Mouse (Mus musculus) heart, embryonic 11.5 days (tissue): ENCODE measurements at regions not wholly inside any gene's neighbourhood (a gene's known extent, or its start where the extent isn't known, plus 50 kb on each side); places are given as distances from the start of the nearest gene placed in this dataset.

ENCODE experiments used
- ATAC-seq: fragments of 200-750 bp; cut with Nextera tagmentation; replicated peaks from 2 replicates; pipeline ENCODE4 v1.8.0; 2017; ENCODE audit warnings: moderate library complexity; ENCODE audit not compliant: insufficient number of reproducible peaks, low FRiP score, low TSS enrichment
- H3K27ac ChIP-seq: fragments of 300-500 bp; sonication (generic); 2 replicates; pipeline ENCODE4 v1.5.1; 2014; ENCODE audit warnings: mild to moderate bottlenecking, low read depth, low read length
- H3K27me3 ChIP-seq: fragments of 300-500 bp; sonication (generic); 2 replicates; pipeline ENCODE4 v1.6.1; 2014; ENCODE audit warnings: mild to moderate bottlenecking, low read length, mixed read lengths; ENCODE audit not compliant: control insufficient read depth, insufficient read depth
- H3K36me3 ChIP-seq: fragments of 300-500 bp; sonication (generic); 2 replicates; pipeline ENCODE4 v1.6.1; 2014; ENCODE audit warnings: mild to moderate bottlenecking, low read length, moderate library complexity, mixed read lengths; ENCODE audit not compliant: control insufficient read depth, insufficient read depth
- H3K4me1 ChIP-seq: fragments of 300-500 bp; sonication (generic); 2 replicates; pipeline ENCODE4 v1.6.1; 2014; ENCODE audit warnings: low read length; ENCODE audit not compliant: control insufficient read depth, insufficient read depth
- H3K4me2 ChIP-seq: fragments of 300-500 bp; sonication (generic); 2 replicates; pipeline ENCODE4 v1.6.1; 2014; ENCODE audit warnings: mild to moderate bottlenecking, moderate library complexity
- H3K4me3 ChIP-seq: fragments of 300-500 bp; sonication (generic); 2 replicates; pipeline ENCODE4 v1.5.1; 2014; ENCODE audit warnings: low read depth, low read length
- H3K9ac ChIP-seq: fragments of 300-500 bp; sonication (generic); 2 replicates; pipeline ENCODE4 v1.6.1; 2014; ENCODE audit warnings: mild to moderate bottlenecking, low read depth, low read length, moderate library complexity
- H3K9me3 ChIP-seq: fragments of 300-500 bp; sonication (generic); replicated peaks from 2 replicates; pipeline ENCODE4 v1.6.1; 2016; ENCODE audit warnings: low read length; ENCODE audit not compliant: control insufficient read depth
- WGBS: fragments of 180-500 bp; shearing (Covaris S2); extraction: QIAGEN DNeasy Blood & Tissue Kit; methylation state at CpG from one replicate; pipeline ENCODE4 v1.1.7; 2014; ENCODE audit not compliant: insufficient replicate concordance; 5-methylcytosine and 5-hydroxymethylcytosine counted together

DNA sequence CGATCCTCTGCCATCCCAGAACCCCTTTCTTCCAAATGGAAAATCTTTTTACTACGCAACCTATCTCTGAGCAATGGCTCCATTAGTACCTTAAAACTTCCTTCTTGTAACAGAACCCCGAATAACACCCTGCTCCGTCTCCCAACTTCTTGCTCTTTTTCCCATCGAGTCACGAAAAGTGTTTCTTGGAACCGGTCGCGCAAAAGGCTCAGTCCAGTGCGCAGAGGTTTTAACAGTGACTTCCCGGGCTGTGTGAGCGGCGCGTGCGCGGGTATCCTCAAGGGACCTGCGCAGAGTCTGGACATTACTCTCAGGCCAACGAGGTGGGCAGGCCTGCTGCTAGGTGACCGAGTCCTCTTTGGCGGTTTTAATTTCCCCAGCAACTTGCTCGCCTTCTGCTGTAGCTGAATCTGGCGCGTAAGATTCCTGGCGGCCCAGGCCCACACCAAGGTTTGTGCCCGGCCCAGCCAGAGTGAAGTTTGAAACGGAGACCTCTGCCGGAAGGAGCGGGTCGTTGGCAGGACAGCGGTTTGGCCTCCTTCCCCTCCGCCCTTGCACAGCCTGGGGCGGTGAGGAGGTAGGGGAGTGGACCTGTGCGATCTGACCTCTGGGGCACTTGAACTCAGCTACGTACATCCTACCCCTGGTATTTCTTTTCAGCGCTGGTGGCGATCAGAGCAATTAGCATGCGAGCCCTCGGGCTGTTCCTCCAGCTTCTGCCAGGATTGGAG is 1103.8 kb upstream of the 2610301B20Rik start:
- H3K4me3 ChIP-seq = peak overlapping the region; percentile 55
- peak; percentile 84 for ATAC-seq
- H3K27ac ChIP-seq = peak overlapping the region; percentile 62
- H3K9me3 ChIP-seq = no peaks in the 10 kb centered on the region
- H3K36me3 ChIP-seq = no peaks in the 10 kb centered on the region
- peak overlapping the region; percentile 74 for H3K4me2 ChIP-seq
- no peaks in the 10 kb centered on the region for H3K27me3 ChIP-seq
- WGBS = 2% methylated on average over 38 of the region's 38 CpGs
- H3K4me1 ChIP-seq = no peaks in the 10 kb centered on the region
- H3K9ac ChIP-seq = peak overlapping the region; percentile 65

- Histone ChIP-seq H3K4me2 (peak overlapping the region; percentile 74), H3K4me1 (no peaks in the 10 kb centered on the region), H3K4me3 (peak overlapping the region; percentile 55), H3K9ac (peak overlapping the region; percentile 65), H3K27me3 (no peaks in the 10 kb centered on the region), H3K36me3 (no peaks in the 10 kb centered on the region), H3K9me3 (no peaks in the 10 kb centered on the region), H3K27ac (peak overlapping the region; percentile 62)
- ATAC-seq = no peak
- under 1% methylated on average over 5 of the region's 5 CpGs for WGBS
Observed at GRCm38 (mm10) chr4:9771103-9771474, 1103.2 kb upstream of the 2610301B20Rik start.

DNA sequence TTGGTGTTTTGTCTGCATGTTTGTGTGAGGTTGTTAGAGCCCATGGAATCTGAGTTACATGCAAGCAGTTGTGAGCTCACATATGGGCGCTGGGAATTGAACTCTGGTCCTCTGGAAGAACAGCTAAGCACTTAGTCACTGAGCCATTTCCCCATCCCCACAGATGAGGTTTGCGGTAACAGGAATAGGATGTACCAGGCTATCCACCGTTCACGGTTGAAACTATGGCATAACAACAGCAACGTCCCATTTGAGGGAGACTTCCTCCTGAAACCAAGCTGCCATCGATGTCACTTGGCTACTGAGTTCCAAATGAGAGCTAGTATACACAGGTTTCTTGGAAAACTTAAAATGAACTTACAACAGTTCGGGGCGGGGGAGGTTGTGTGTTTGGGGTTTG is 1095.9 kb upstream of the 2610301B20Rik start:
- H3K4me1 ChIP-seq = no peaks in the 10 kb centered on the region
- H3K27ac ChIP-seq = no peak overlapping the region
- no peak overlapping the region for H3K9ac ChIP-seq
- H3K27me3 ChIP-seq = no peaks in the 10 kb centered on the region
- no peak for ATAC-seq
- no peaks in the 10 kb centered on the region for H3K9me3 ChIP-seq
- H3K36me3 ChIP-seq = no peaks in the 10 kb centered on the region
- no peak overlapping the region for H3K4me3 ChIP-seq
- WGBS = 90% methylated on average over 8 of the region's 8 CpGs
- no peak overlapping the region for H3K4me2 ChIP-seq

DNA sequence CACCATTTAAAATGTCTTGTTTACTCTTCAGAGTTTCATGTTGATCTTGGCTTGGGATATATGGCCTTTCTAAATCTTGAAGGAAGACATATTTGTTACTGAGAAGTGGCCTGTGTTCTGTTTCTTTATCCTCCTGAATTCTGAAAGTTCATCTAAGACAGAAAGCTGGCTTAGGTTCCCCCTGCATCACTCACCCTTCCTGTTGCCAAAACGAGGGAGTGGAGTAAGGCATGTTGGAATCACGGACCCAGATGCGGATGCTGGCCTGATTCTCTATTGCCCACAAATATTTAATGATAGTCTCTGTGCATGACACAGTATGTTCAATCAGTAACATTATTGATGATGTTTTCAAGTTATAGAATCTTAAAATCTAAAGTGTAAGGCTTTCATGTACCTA is 1094.7 kb upstream of the 2610301B20Rik start:
- H3K4me3 ChIP-seq = no peak overlapping the region
- no peaks in the 10 kb centered on the region for H3K27me3 ChIP-seq
- ATAC-seq = no peak
- H3K4me1 ChIP-seq = no peaks in the 10 kb centered on the region
- WGBS = 81% methylated on average over 3 of the region's 3 CpGs
- H3K9me3 ChIP-seq = no peaks in the 10 kb centered on the region
- H3K27ac ChIP-seq = no peak overlapping the region
- H3K36me3 ChIP-seq = no peaks in the 10 kb centered on the region
- no peak overlapping the region for H3K9ac ChIP-seq
- H3K4me2 ChIP-seq = no peak overlapping the region

DNA sequence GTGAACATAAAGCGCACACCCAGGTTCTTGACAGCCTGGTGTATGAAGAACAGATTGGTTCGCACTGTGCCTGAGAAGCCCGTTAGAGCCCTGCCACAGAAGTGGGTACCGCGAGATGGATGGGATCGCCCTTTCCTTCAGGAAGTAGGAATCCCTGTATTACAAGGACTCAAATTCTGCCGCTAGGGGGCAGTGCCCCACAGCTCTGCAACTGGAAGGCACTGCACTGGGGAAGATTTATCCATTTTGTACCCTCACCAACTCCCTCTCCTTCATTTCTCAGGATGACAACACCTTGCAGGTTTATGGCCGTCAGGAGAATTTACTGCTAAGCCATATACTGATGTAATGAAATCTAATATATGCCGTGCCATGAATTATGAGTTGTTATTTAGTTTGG is 1094.1 kb upstream of the 2610301B20Rik start:
- WGBS = 29% methylated on average over 9 of the region's 9 CpGs
- no peak for ATAC-seq
- H3K4me3 ChIP-seq = no peak overlapping the region
- H3K4me1 ChIP-seq = no peaks in the 10 kb centered on the region
- no peak overlapping the region for H3K9ac ChIP-seq
- H3K27me3 ChIP-seq = no peaks in the 10 kb centered on the region
- no peaks in the 10 kb centered on the region for H3K9me3 ChIP-seq
- no peak overlapping the region for H3K27ac ChIP-seq
- H3K4me2 ChIP-seq = no peak overlapping the region
- no peaks in the 10 kb centered on the region for H3K36me3 ChIP-seq

DNA sequence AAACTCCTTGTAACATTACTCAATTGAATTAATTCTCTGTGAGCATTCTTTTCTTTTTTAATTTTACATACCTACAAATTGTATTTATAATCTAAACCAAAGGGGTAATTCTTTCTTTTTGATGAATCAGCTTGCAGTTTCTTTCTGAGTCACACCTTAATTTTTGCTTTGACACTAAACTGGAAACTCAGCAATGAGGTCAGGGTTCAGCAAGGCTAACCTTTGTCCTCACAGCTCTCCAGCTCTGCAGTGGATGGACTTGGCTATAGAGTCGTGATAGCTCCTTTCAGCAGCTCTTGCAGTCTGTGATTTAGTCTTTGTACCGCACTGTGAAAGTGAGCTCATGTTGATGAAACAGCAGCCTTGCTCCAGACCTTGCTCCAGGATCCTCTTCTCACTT is 1093.0 kb upstream of the 2610301B20Rik start:
- H3K9ac ChIP-seq = no peak overlapping the region
- H3K4me2 ChIP-seq = no peak overlapping the region
- WGBS = 53% methylated on average over 2 of the region's 2 CpGs
- H3K27me3 ChIP-seq = no peaks in the 10 kb centered on the region
- H3K36me3 ChIP-seq = no peaks in the 10 kb centered on the region
- no peaks in the 10 kb centered on the region for H3K4me1 ChIP-seq
- no peak overlapping the region for H3K4me3 ChIP-seq
- no peak for ATAC-seq
- H3K9me3 ChIP-seq = no peaks in the 10 kb centered on the region
- no peak overlapping the region for H3K27ac ChIP-seq

- ATAC-seq = no peak
- Histone ChIP-seq H3K4me1 (no peaks in the 10 kb centered on the region), H3K27me3 (no peaks in the 10 kb centered on the region), H3K27ac (no peak overlapping the region), H3K9me3 (no peaks in the 10 kb centered on the region), H3K9ac (no peak overlapping the region), H3K4me3 (no peak overlapping the region), H3K36me3 (no peaks in the 10 kb centered on the region), H3K4me2 (no peak overlapping the region)
- WGBS = 69% methylated on average over 5 of the region's 5 CpGs
Observed at GRCm38 (mm10) chr4:9787795-9788365, 1086.4 kb upstream of the 2610301B20Rik start.

GRCm38 (mm10) chr4:9790478-9790877 is 1083.8 kb upstream of the 2610301B20Rik start:
- Histone ChIP-seq H3K9ac (no peak overlapping the region), H3K4me2 (no peak overlapping the region), H3K27ac (no peak overlapping the region), H3K36me3 (no peaks in the 10 kb centered on the region), H3K4me1 (no peaks in the 10 kb centered on the region), H3K9me3 (no peaks in the 10 kb centered on the region), H3K27me3 (no peaks in the 10 kb centered on the region), H3K4me3 (no peak overlapping the region)
- ATAC-seq = no peak
- WGBS = 90% methylated on average over 8 of the region's 8 CpGs
